Mouse (Mus musculus) left cerebral cortex, adult 2 months (tissue): ENCODE data around the gene Fsd1. TPM values are rescaled to one million over a fixed set of nuclear protein-coding genes. Genes with fewer than 3 reads are reported as not detected.

ENCODE experiments used
- DNase-seq, 2 experiments: peaks; one replicate each; pipeline ENCODE4 v3.0.0; 2021 to 2022; ENCODE audit warnings: low spot score in 2 of 2, mixed read lengths in 1 of 2; ENCODE audit errors: extremely low spot score in 1 of 2
- H3K27ac ChIP-seq: fragments of 200-600 bp; 2 replicates; pipeline ENCODE4 v1.8.1; 2022
- H3K4me3 ChIP-seq: fragments of 200-600 bp; 2 replicates; pipeline ENCODE4 v1.8.1; 2022
- CTCF ChIP-seq: fragments of 200-600 bp; IDR thresholded peaks from 2 replicates; pipeline ENCODE4 v1.8.1; 2022; ENCODE audit warnings: antibody characterized with exemption, mild to moderate bottlenecking, moderate library complexity
- intact Hi-C: fragments of 180-260 bp; cut with DNase I; formaldehyde crosslinking; loops from one replicate; pipeline ENCODE4 v1.15.1; 2025
- total RNA-seq, 2 experiments: library from RNA; stranded (reverse); gene quantifications; 2 replicates each; pipeline ENCODE4 v1.2.3; 2021

Gene Fsd1
- total RNA-seq, 2 experiments from 2014 or later, result 88.7 to 90.6 TPM

- intact Hi-C loops, result no loop called here
- Histone ChIP-seq H3K27ac (peak overlapping the region; percentile 77), H3K4me3 (no peak overlapping the region)
- no peak for DNase-seq
- TF ChIP-seq CTCF, result no peak
Observed at GRCm38 (mm10) chr17:56023386-56023785, 37.1 kb downstream of the Fsd1 start.

DNA sequence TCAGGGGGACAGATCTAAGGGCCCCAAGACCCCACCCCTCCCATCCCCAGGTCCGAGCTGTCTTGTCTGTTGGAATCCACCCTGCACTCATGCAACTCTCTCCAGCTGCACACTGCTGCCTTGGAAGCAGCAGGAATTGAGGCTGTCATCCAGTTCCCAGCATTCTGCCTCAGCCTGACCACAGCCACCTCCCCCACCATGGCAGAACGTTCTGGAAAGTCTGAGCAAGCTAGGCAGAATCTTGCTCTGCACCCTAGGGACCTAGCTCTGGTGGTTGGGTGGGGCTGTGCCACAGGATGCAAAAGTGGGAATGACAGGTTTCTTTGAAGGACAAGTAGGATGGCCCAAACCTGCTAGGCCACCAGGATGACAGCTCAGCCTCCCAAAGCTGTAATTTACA, 38.2 kb downstream of the Fsd1 start:
- intact Hi-C loops, result no loop called here
- no peak for DNase-seq
- Histone ChIP-seq H3K4me3 (no peak overlapping the region), H3K27ac (peak overlapping the region; percentile 4; the same call in 1 of the 2 replicates)
- no peak for TF ChIP-seq CTCF

DNA sequence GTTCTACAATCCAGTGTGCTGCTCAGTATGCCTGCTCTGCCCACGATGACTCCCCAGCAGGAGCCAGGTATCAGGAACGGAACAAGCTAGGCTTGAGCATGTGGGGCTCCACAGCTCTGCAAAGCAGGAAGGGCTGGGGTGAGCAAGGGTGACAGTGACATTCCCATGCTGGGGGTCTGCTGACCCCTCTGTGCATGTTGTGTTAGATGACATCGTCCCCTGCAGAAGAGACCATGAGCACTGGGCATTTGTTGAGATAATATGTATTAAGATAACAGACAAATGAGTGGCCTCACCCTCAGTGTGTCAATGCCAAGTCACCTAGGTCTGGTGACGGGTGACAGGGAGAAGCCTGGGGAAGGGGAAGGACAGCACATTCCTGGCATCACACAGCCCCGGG, 38.6 kb downstream of the Fsd1 start:
- peak overlapping the region; percentile 4; the same call in 1 of the 2 replicates for H3K27ac ChIP-seq
- no peak for TF ChIP-seq CTCF

GRCm38 (mm10) chr17:56026303-56026702, 40.0 kb downstream of the Fsd1 start:
- no peak overlapping the region for H3K27ac ChIP-seq
- intact Hi-C loops, result no loop called here
- no peak overlapping the region for H3K4me3 ChIP-seq
- no peak for TF ChIP-seq CTCF
- no peak for DNase-seq

More for the DNA sequence above, 38.6 kb downstream of the Fsd1 start:
- DNase-seq, result no peak
- intact Hi-C loops, result no loop called here
- no peak overlapping the region for H3K4me3 ChIP-seq

- intact Hi-C loops, result no loop called here
- H3K4me3 ChIP-seq, result no peak overlapping the region
- no peak for TF ChIP-seq CTCF
- DNase-seq, result no peak
- H3K27ac ChIP-seq, result no peak overlapping the region
Observed at GRCm38 (mm10) chr17:56026881-56027280, 40.6 kb downstream of the Fsd1 start.

DNA sequence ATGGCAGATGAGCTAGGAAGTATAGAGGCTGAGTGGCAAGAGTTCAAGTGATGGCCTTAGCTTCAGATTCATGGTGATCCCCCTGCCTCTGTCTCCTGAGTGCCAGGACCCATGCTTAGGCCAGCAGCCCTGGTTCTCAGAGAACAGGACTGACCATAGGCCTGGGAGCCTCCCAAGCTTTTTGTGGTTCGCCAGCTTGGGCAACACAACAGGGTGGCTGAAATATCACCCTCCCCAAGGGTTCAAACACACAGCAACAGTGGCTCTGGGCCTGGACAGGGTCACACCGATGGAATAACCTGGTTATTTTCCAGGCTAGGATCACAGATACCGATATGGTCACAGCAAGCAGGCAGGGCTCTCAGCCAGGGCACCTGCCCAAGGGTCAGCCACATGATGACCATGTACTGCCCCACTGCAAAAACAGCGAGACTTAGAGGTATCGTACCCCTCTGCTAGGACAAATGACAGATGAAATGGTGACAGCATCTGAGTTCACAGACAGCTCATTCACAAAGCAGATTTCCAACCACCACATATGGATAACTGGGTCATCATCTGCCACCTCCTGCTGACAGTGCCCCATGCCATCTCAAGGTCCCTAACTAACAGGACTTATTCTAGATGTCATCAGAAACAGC, 41.6 kb downstream of the Fsd1 start:
- intact Hi-C loops, result no loop called here
- peak overlapping the region; percentile 22; the same call in 1 of the 2 replicates for H3K27ac ChIP-seq
- no peak for TF ChIP-seq CTCF
- no peak overlapping the region for H3K4me3 ChIP-seq
- DNase-seq, result no peak

GRCm38 (mm10) chr17:56030238-56030870, 44.0 kb downstream of the Fsd1 start:
- no peak for TF ChIP-seq CTCF
- no peak for DNase-seq
- Histone ChIP-seq H3K27ac (peak overlapping the region; percentile 47; the same call in 1 of the 2 replicates), H3K4me3 (no peak overlapping the region)
- intact Hi-C loops, result no loop called here

DNA sequence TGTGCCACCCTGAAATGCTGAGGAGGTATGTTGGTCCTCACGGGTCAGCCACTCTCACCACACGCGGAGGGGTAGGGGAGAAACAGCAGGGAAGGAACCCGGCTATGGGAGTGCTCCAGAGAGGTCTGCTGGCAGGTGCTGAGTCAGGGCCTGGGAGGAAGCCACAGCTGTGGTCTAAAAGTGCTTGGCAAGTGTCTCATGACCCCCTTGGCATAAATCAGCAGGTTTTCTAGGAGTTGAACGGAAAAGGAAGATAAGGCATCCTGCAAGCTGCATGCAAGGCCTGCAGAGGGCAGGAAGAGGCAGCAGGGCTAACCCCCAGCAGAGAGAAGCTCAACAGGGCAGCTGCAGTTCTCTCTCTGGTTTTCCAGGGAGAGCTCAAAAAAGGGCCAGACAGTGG, 44.6 kb downstream of the Fsd1 start:
- DNase-seq, result no peak
- peak; percentile 22; the same call in 1 of the 2 replicates for TF ChIP-seq CTCF
- Histone ChIP-seq H3K27ac (peak overlapping the region; percentile 47; the same call in 1 of the 2 replicates), H3K4me3 (no peak overlapping the region)
- intact Hi-C loops, result no loop called here

- Histone ChIP-seq H3K27ac (no peak overlapping the region; the same call in 1 of the 2 replicates), H3K4me3 (no peak overlapping the region)
- intact Hi-C loops, result no loop called here
- TF ChIP-seq CTCF, result no peak
- DNase-seq, result no peak
Observed at GRCm38 (mm10) chr17:56031431-56031830, 45.1 kb downstream of the Fsd1 start.

DNA sequence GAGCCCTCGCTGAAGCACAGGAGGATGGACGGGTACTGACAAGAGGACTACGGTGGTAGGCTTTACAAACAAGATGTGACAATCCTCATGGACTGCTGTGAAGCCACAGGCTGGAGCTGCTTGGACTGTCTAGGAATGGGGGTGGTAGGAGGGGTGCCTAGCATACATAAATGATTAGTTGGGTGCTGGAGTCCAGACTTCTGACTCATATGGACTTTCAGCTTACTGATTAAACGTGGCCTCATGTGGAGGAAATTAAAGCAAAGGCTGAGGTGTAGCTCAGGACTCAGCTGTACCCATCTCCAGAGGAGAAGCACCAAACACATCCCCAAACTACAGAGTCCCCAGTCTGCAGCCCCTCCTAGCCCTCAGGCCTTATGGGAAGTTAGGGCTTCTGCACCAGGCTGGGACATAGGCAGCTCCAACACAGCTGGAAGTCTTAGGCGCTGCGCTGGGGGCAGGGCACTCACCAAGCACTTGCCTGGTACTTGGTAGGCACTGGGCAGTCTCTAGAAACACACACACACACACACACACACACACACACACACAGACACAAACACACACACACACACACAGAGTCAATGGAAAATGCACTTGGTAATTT, 45.9 kb downstream of the Fsd1 start:
- no peak for DNase-seq
- intact Hi-C loops, result no loop called here
- TF ChIP-seq CTCF, result no peak
- Histone ChIP-seq H3K27ac (no peak overlapping the region), H3K4me3 (no peak overlapping the region)

DNA sequence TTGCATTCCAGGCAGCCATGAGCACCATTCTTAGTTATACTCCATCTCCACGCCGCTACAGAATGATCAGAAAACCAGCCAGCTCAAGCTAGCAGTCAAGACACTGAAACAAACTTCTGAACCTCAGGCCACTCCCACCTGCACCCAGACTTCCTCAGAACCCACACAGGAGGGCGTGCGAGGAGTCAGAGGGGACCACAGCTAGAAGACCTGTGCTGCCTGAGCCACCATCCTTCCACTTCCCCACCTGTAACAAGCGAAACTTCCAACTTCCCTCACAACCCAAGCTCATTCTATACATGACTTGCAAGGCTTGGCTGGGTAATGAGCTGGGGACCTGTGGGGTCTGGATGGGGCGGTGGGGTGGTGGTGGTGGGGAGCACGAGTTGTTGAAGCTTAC, 46.5 kb downstream of the Fsd1 start:
- TF ChIP-seq CTCF, result no peak
- no peak for DNase-seq

GRCm38 (mm10) chr17:56034040-56034725, 47.9 kb downstream of the Fsd1 start:
- no peak overlapping the region for H3K4me3 ChIP-seq
- H3K27ac ChIP-seq, result no peak overlapping the region
- no peak for TF ChIP-seq CTCF
- intact Hi-C loops, result no loop called here
- no peak for DNase-seq

More for the DNA sequence above, 46.5 kb downstream of the Fsd1 start:
- no peak overlapping the region for H3K4me3 ChIP-seq
- intact Hi-C loops, result no loop called here
- no peak overlapping the region for H3K27ac ChIP-seq
